In genomic region chr5:113504654-113505053, GRCm38 (mm10) we compare ENCODE assay signal across 12 mouse cellular contexts. TPM values are rescaled to one million over a fixed set of nuclear protein-coding genes. Genes with fewer than 3 reads are reported as not detected.
DNase-seq lines count a peak whose midpoint lies in the region; ATAC-seq lines count a peak whose summit lies in the region.
"Had no signal": no experiment of that assay in that cellular context is flagged by ENCODE, and none has a peak within 500 bp of the region (broad histone marks: within the 10 kb centered on the region; RNA-seq: fewer than 3 reads in every experiment).

No protein-coding gene starts in this region.

- 25% methylated on average over 4 of the region's 4 CpGs for WGBS in forebrain, embryonic 12.5 days
- WGBS in midbrain, embryonic 11.5 days, result 20% methylated on average over 4 of the region's 4 CpGs
- 27% methylated on average over 4 of the region's 4 CpGs for WGBS in kidney, embryonic 15.5 days

- H3K4me2 ChIP-seq in forebrain, embryonic 12.5 days, result no peak overlapping the region
- no peak overlapping the region for H3K4me2 ChIP-seq in midbrain, embryonic 11.5 days
- H3K4me2 ChIP-seq in kidney, embryonic 15.5 days, result no peak overlapping the region
- H3K4me2 ChIP-seq: lung, embryonic 14.5 days; stomach, embryonic 15.5 days had no signal

- no peaks in the 10 kb centered on the region for H3K9me3 ChIP-seq in forebrain, embryonic 12.5 days
- H3K9me3 ChIP-seq in midbrain, embryonic 11.5 days (ENCODE audit: control insufficient read depth, low read length), result no peaks in the 10 kb centered on the region
- no peaks in the 10 kb centered on the region for H3K9me3 ChIP-seq in kidney, embryonic 15.5 days (replicated peaks)
- H3K9me3 ChIP-seq: stomach, embryonic 15.5 days had no signal

- ATAC-seq in forebrain, embryonic 12.5 days (ENCODE audit: low FRiP score), result no peak
- ATAC-seq in midbrain, embryonic 11.5 days (ENCODE audit: low FRiP score), result peak; percentile 62
- no peak for ATAC-seq in kidney, embryonic 15.5 days (replicated peaks; ENCODE audit: low FRiP score)

- H3K9ac ChIP-seq in forebrain, embryonic 12.5 days, result no peak overlapping the region
- H3K9ac ChIP-seq in midbrain, embryonic 11.5 days (ENCODE audit: low read length), result peak overlapping the region; percentile 30; the same call in 1 of the 2 replicates
- H3K9ac ChIP-seq in kidney, embryonic 15.5 days, result no peak overlapping the region
- H3K9ac ChIP-seq: lung, embryonic 14.5 days; stomach, embryonic 15.5 days had no signal

- DNase-seq in 3134 (ENCODE audit: extremely low read depth, insufficient read length, low spot score), result peak; percentile 63
- DNase-seq in cerebellum, adult 9-11 months, result peak; percentile 82
- peak; percentile 89 for DNase-seq in midbrain, embryonic 11.5 days (ENCODE audit: low spot score, missing footprints)
- no peak for DNase-seq in ovary, postnatal 14 days (ENCODE audit: low spot score)
- no peak for DNase-seq in spleen, adult 18-20 months
- no peak for DNase-seq in gastrocnemius, postnatal 10 days
- DNase-seq: adrenal gland, postnatal 36 days; lung, embryonic 14.5 days had no signal

- H3K4me3 ChIP-seq in forebrain, embryonic 12.5 days (replicated peaks), result no peak overlapping the region
- H3K4me3 ChIP-seq in midbrain, embryonic 11.5 days (ENCODE audit: low read depth, low read length), result no peak overlapping the region
- no peak overlapping the region for H3K4me3 ChIP-seq in kidney, embryonic 15.5 days (replicated peaks)
- H3K4me3 ChIP-seq: stomach, embryonic 15.5 days had no signal

- H3K4me1 ChIP-seq in forebrain, embryonic 12.5 days, result peaks cover 48% of the 10 kb centered on the region
- H3K4me1 ChIP-seq in midbrain, embryonic 11.5 days (ENCODE audit: control insufficient read depth, insufficient read depth, low read length), result peaks cover 29% of the 10 kb centered on the region
- H3K4me1 ChIP-seq in kidney, embryonic 15.5 days, result peaks cover 30% of the 10 kb centered on the region
- H3K4me1 ChIP-seq: stomach, embryonic 15.5 days had no signal

- H3K27me3 ChIP-seq in forebrain, embryonic 12.5 days, result no peaks in the 10 kb centered on the region
- H3K27me3 ChIP-seq in midbrain, embryonic 11.5 days (ENCODE audit: control insufficient read depth, insufficient read depth, low read length), result no peaks in the 10 kb centered on the region
- H3K27me3 ChIP-seq in kidney, embryonic 15.5 days, result peaks cover 2% of the 10 kb centered on the region; the same call in 1 of the 2 replicates
- H3K27me3 ChIP-seq: stomach, embryonic 15.5 days had no signal

- H3K27ac ChIP-seq in forebrain, embryonic 12.5 days, result peak overlapping the region; percentile 82
- H3K27ac ChIP-seq in midbrain, embryonic 11.5 days (ENCODE audit: low read depth, low read length), result peak overlapping the region; percentile 80
- no peak overlapping the region for H3K27ac ChIP-seq in kidney, embryonic 15.5 days
- H3K27ac ChIP-seq: stomach, embryonic 15.5 days had no signal

- no peaks in the 10 kb centered on the region for H3K36me3 ChIP-seq in forebrain, embryonic 12.5 days (replicated peaks)
- no peaks in the 10 kb centered on the region for H3K36me3 ChIP-seq in midbrain, embryonic 11.5 days (ENCODE audit: control insufficient read depth, insufficient read depth, low read length)
- H3K36me3 ChIP-seq in kidney, embryonic 15.5 days, result no peaks in the 10 kb centered on the region
- H3K36me3 ChIP-seq: G1E; stomach, embryonic 15.5 days had no signal

RNA-seq across cellular contexts. Expression of gene Wscd2, which starts 14.5 kb away (rescaled TPM):
- polyA plus RNA-seq in forebrain, embryonic 12.5 days (2016; fragmentation: Nextera tagmentation; extraction: Ambion mirVana), result 8.4 and 8.7 TPM in 2 replicates
- polyA plus RNA-seq in midbrain, embryonic 11.5 days (2014; fragmentation: Nextera tagmentation; extraction: Ambion mirVana), result 8.0 and 9.1 TPM in 2 replicates
- 2.8 and 4.5 TPM in 2 replicates for polyA plus RNA-seq in kidney, embryonic 15.5 days (2015; fragmentation: Nextera tagmentation; extraction: Ambion mirVana)
- total RNA-seq in gastrocnemius, postnatal 10 days (2021), result under 1 TPM; 0.94 to 0.99 TPM
- polyA plus RNA-seq: G1E had no signal

Comparison
In these comparisons a context has a peak if more than half of its experiments do, and no peak if none do; other contexts are left out.
1. DNase-seq: peak in 3134 (single experiment), cerebellum, adult 9-11 months (single experiment) and midbrain, embryonic 11.5 days (single experiment); none in ovary, postnatal 14 days (single experiment), spleen, adult 18-20 months (0 of 2) and gastrocnemius, postnatal 10 days (single experiment).